Mouse (Mus musculus): ENCODE data around the gene Tnfaip1.

- TF ChIP-seq MAZ (IDR thresholded peaks at IDR 0.05; ENCODE audit: low read depth, low read length) (no peak), POLR2A (IDR thresholded peaks at IDR 0.05; ENCODE audit: low read depth, low read length) (no peak), ZMIZ1 (IDR thresholded peaks at IDR 0.05; ENCODE audit: low read depth, low read length) (no peak), TBP (conservative IDR thresholded peaks at IDR 0.05; ENCODE audit: low read depth, low read length) (no peak), RCOR1 (conservative IDR thresholded peaks at IDR 0.05; ENCODE audit: low read depth, low read length) (no peak)
These were observed 31.5 kb upstream of the Tnfaip1 start for GRCm38 (mm10) chr11:78567614-78568013.
